Mouse (Mus musculus): ENCODE data around the gene Tet2. TPM values are rescaled to one million over a fixed set of nuclear protein-coding genes. Genes with fewer than 3 reads are reported as not detected.

The Tet2 gene
- polyA plus RNA-seq, 2 experiments = 15.9 to 17.7 TPM

GRCm38 (mm10) chr3:133514290-133514689 is 30.6 kb downstream of the Tet2 start:
- Histone ChIP-seq H3K27me3 (ENCODE audit: control insufficient read depth, insufficient read depth, low read length) (no peaks in the 10 kb centered on the region), H3K4me1 (ENCODE audit: control insufficient read depth, insufficient read depth, low read length) (no peaks in the 10 kb centered on the region), H3K9me3 (ENCODE audit: control insufficient read depth, low read length) (no peaks in the 10 kb centered on the region), H3K4me2 (replicated peaks; ENCODE audit: low read depth, low read length, severe bottlenecking) (no peak overlapping the region), H3K36me3 (ENCODE audit: control insufficient read depth, insufficient read depth, low read length) (peaks cover 29% of the 10 kb centered on the region), H3K9ac (ENCODE audit: low read depth, low read length, severe bottlenecking) (no peak overlapping the region), H3K27ac (replicated peaks; ENCODE audit: low read depth, low read length) (no peak overlapping the region), H3K4me3 (replicated peaks; ENCODE audit: low read length) (no peak overlapping the region)
- WGBS = 92% methylated on average over 12 of the region's 12 CpGs
- DNase-seq (ENCODE audit: low spot score) (no peak), ATAC-seq (ENCODE audit: low FRiP score, low read depth) (no peak)
- TF ChIP-seq POLR2A (IDR thresholded peaks at IDR 0.05; ENCODE audit: borderline replicate concordance, extremely low read depth, insufficient read depth, insufficient read length) = no peak

GRCm38 (mm10) chr3:133513475-133513874 is 31.5 kb downstream of the Tet2 start:
- no peak overlapping the region for H3K4me3 ChIP-seq (replicated peaks; ENCODE audit: low read length)
- WGBS = 88% methylated on average over 7 of the region's 7 CpGs
- no peak for TF ChIP-seq POLR2A (IDR thresholded peaks at IDR 0.05; ENCODE audit: borderline replicate concordance, extremely low read depth, insufficient read depth, insufficient read length)
- DNase-seq (ENCODE audit: low spot score) (no peak), ATAC-seq (ENCODE audit: low FRiP score, low read depth) (no peak)
- no peaks in the 10 kb centered on the region for H3K9me3 ChIP-seq (ENCODE audit: control insufficient read depth, low read length)
- H3K36me3 ChIP-seq (ENCODE audit: control insufficient read depth, insufficient read depth, low read length) = peaks cover 36% of the 10 kb centered on the region
- no peaks in the 10 kb centered on the region for H3K27me3 ChIP-seq (ENCODE audit: control insufficient read depth, insufficient read depth, low read length)
- H3K4me2 ChIP-seq (replicated peaks; ENCODE audit: low read depth, low read length, severe bottlenecking) = no peak overlapping the region
- H3K9ac ChIP-seq (ENCODE audit: low read depth, low read length, severe bottlenecking) = no peak overlapping the region
- no peak overlapping the region for H3K27ac ChIP-seq (replicated peaks; ENCODE audit: low read depth, low read length)
- H3K4me1 ChIP-seq (ENCODE audit: control insufficient read depth, insufficient read depth, low read length) = no peaks in the 10 kb centered on the region

- Histone ChIP-seq H3K4me3 (replicated peaks; ENCODE audit: low read length) (no peak overlapping the region), H3K27me3 (ENCODE audit: control insufficient read depth, insufficient read depth, low read length) (no peaks in the 10 kb centered on the region), H3K4me1 (ENCODE audit: control insufficient read depth, insufficient read depth, low read length) (no peaks in the 10 kb centered on the region), H3K4me2 (replicated peaks; ENCODE audit: low read depth, low read length, severe bottlenecking) (no peak overlapping the region), H3K36me3 (ENCODE audit: control insufficient read depth, insufficient read depth, low read length) (peaks cover 28% of the 10 kb centered on the region), H3K27ac (replicated peaks; ENCODE audit: low read depth, low read length) (no peak overlapping the region), H3K9me3 (ENCODE audit: control insufficient read depth, low read length) (no peaks in the 10 kb centered on the region), H3K9ac (ENCODE audit: low read depth, low read length, severe bottlenecking) (no peak overlapping the region)
- 88% methylated on average over 4 of the region's 4 CpGs for WGBS
- ATAC-seq (ENCODE audit: low FRiP score, low read depth) (no peak), DNase-seq (ENCODE audit: low spot score) (no peak)
- no peak for TF ChIP-seq POLR2A (IDR thresholded peaks at IDR 0.05; ENCODE audit: borderline replicate concordance, extremely low read depth, insufficient read depth, insufficient read length)
Measured at GRCm38 (mm10) chr3:133510368-133510767, 34.6 kb downstream of the Tet2 start.

GRCm38 (mm10) chr3:133509796-133510195 is 35.1 kb downstream of the Tet2 start:
- H3K9ac ChIP-seq (ENCODE audit: low read depth, low read length, severe bottlenecking) = no peak overlapping the region
- H3K36me3 ChIP-seq (ENCODE audit: control insufficient read depth, insufficient read depth, low read length) = peaks cover 28% of the 10 kb centered on the region
- H3K9me3 ChIP-seq (ENCODE audit: control insufficient read depth, low read length) = no peaks in the 10 kb centered on the region
- H3K27me3 ChIP-seq (ENCODE audit: control insufficient read depth, insufficient read depth, low read length) = no peaks in the 10 kb centered on the region
- no peak for TF ChIP-seq POLR2A (IDR thresholded peaks at IDR 0.05; ENCODE audit: borderline replicate concordance, extremely low read depth, insufficient read depth, insufficient read length)
- H3K27ac ChIP-seq (replicated peaks; ENCODE audit: low read depth, low read length) = no peak overlapping the region
- ATAC-seq (ENCODE audit: low FRiP score, low read depth) = no peak
- no peak for DNase-seq (ENCODE audit: low spot score)
- H3K4me3 ChIP-seq (replicated peaks; ENCODE audit: low read length) = no peak overlapping the region
- H3K4me1 ChIP-seq (ENCODE audit: control insufficient read depth, insufficient read depth, low read length) = no peaks in the 10 kb centered on the region
- H3K4me2 ChIP-seq (replicated peaks; ENCODE audit: low read depth, low read length, severe bottlenecking) = no peak overlapping the region
- 79% methylated on average over 2 of the region's 2 CpGs for whole genome bisulfite sequencing

GRCm38 (mm10) chr3:133508881-133509280 is 36.1 kb downstream of the Tet2 start:
- ATAC-seq (ENCODE audit: low FRiP score, low read depth) = no peak
- Histone ChIP-seq H3K4me2 (replicated peaks; ENCODE audit: low read depth, low read length, severe bottlenecking) (no peak overlapping the region), H3K27me3 (ENCODE audit: control insufficient read depth, insufficient read depth, low read length) (no peaks in the 10 kb centered on the region), H3K36me3 (ENCODE audit: control insufficient read depth, insufficient read depth, low read length) (peaks cover 22% of the 10 kb centered on the region), H3K4me3 (replicated peaks; ENCODE audit: low read length) (no peak overlapping the region), H3K9me3 (ENCODE audit: control insufficient read depth, low read length) (no peaks in the 10 kb centered on the region), H3K9ac (ENCODE audit: low read depth, low read length, severe bottlenecking) (no peak overlapping the region), H3K27ac (replicated peaks; ENCODE audit: low read depth, low read length) (no peak overlapping the region), H3K4me1 (ENCODE audit: control insufficient read depth, insufficient read depth, low read length) (no peaks in the 10 kb centered on the region)
- DNase-seq (ENCODE audit: low spot score) = no peak
- no peak for TF ChIP-seq POLR2A (IDR thresholded peaks at IDR 0.05; ENCODE audit: borderline replicate concordance, extremely low read depth, insufficient read depth, insufficient read length)
- 71% methylated on average over 3 of the region's 3 CpGs for WGBS

Measured in limb, embryonic 14.5 days (tissue).